Mouse (Mus musculus) regulatory T cell (primary cell): ENCODE measurements around the gene Tmem97.
"Not testable (repeated sequence)": the region's sequence is repeated elsewhere in the genome, so short reads cannot be mapped to it uniquely, and the experiment has no call there.

Source experiments
- in situ Hi-C: fragments of 300-600 bp; cut with MboI, MseI; formaldehyde crosslinking; loops from one replicate; pipeline ENCODE4 v1.15.1; 2025; ENCODE audit warnings: high pct_unique_total_duplicates

The Tmem97 gene

GRCm38 (mm10) chr11:78550168-78551058 lies at the start of gene Tmem97:
TSS of gene Tmem97 (minus strand) at chr11:78550777.
- in situ Hi-C loops = no loop called here

GRCm38 (mm10) chr11:78600051-78600450 lies 49.5 kb upstream of the Tmem97 start:
- in situ Hi-C loops = loop anchor here (10.0 kb wide), 1 partner anchor 215 kb away; no protein-coding TSS in a partner anchor

DNA sequence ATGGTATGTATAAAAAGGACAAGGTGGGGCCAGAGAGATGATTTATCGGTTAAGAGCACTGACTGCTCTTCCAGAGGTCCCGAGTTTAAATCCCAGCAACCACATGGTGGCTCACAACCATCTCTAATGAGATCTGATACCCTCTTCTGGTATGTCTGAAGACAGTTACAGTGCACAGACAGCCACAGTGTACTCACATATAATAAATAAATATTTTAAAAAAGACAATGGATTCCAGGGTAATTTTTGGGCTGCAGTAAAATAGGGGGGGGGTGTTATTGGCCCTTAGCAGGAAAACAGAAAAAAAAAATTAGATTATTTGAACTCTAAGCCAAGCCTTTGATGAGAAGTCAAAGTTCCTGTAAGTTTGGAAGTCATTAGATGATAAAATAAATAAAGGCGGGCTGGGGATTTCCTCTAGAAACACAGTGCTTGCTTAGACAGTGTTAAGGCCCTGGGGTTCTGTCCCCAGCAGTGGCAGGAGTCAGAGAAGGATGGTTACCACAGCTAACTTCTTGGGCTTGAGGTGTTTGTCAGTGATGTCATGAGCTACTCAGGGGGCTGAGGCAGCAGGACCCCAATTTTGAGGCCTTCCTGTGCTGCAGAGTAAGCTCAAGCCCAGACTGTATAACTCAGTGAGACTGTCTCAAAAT lies 48.3 kb upstream of the Tmem97 start:
- in situ Hi-C loops = no loop called here

- in situ Hi-C loops = no loop called here
Observed at GRCm38 (mm10) chr11:78596750-78597149, 46.2 kb upstream of the Tmem97 start.

DNA sequence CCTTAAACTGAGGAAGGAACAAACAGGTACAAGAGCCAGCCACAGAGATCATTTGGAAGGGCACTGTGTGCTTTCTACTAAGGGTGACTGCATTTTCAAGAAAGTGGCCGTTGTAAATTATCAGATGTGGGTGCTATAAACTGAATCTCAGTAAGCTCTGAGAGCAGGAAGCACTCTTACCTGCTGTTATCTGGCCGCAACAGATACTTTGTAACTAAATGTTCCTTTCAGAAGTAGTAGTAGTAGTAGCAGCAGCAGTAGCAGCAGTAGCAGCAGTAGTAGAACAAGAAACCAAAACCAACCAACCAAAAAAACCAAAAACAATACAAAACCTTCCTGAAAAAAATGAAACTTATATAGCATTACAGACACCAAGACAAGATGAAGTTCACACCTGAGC lies 45.2 kb upstream of the Tmem97 start:
- in situ Hi-C loops = no loop called here

DNA sequence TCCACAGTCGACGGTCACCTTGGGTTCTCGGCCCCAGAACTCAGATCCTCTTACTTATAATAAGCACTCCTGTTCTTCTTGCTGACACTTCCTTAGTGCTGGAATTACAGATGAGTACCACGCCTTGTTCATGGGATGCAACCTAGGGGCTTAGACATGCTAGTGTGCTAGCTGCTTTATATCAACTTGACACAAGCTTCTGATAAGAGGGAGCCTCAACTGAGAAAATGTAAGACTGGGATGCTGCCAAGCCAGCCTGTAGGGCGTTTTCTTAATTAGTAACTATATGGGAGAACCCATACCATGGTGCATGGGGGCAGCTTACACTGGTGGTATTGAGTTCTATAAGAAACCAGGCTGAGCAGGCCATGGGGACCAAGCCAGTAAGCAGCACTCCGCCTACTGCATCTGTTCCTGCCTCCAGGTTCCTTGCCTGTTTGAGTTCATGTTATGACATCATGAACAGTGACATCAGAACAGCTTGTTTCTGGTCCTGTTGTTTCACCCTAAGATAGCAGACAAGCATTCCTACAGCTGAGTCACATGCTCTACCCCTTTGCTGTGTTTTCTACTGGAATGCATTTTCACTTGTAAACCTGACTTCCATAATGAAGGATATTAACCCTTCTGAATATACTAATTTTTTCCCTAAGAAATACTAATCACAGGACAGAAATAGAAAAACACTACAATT lies 43.8 kb upstream of the Tmem97 start:
- in situ Hi-C loops = no loop called here

DNA sequence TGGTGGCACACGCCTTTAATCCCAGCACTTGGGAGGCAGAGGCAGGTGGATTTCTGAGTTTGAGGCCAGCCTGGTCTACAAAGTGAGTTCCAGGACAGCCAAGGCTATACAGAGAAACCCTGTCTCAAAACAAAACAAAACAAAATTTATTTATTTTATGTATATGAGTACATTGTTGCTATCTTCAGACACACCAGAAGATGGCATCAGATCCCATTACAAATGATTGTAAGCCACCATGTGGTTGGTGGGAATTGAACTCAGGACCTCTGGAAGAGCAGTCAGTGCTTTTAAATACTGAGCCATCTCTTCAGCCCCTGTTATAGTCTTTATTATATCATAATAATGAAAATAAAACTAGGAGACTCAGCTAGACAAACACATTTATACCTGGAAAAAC lies 37.1 kb upstream of the Tmem97 start:
- in situ Hi-C loops = loop anchor here (10.0 kb wide), 2 partner anchors 237 to 347 kb away; partner anchors contain the start of gene Lyrm9

DNA sequence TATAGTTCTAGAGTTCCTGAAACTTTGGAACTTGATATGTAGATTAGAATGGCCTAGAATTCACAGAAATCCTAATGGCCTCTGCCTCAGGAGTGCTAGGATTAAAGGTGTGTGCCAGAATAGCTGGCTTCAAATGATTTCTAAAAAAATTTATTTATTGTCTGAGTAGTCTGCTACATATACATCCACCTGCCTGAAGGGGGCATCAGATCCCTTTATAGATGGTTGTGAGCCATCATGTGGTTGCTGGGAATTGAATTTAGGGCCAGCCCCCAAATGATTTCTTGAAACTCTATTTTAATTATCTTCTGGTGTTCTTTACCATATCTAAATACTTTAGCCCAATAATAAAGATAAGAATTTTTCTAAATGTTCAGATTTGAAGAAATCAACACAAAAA lies 35.5 kb upstream of the Tmem97 start:
- in situ Hi-C loops = loop anchor here (10.0 kb wide), 2 partner anchors 239 to 349 kb away; partner anchors contain the start of gene Lyrm9

DNA sequence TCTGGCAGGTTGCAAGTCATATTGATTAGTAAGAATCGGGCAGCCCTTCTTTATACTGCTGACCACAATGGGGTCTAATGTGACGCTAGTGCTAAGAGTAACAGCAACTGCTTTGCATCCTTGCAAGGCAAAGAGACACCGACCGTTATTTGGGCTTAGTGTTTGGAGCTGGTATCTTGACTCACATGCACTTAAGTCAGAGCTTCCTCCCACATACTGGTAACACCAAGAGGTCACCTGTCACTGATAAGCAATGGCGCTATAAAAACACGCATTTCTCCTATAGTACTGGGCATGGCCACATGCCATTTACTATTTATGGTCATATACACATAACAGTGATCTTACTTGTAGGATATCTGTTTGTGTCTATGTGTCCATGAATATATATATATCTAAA lies 32.3 kb upstream of the Tmem97 start:
- in situ Hi-C loops = loop anchor here (10.0 kb wide), 2 partner anchors 242 to 352 kb away; partner anchors contain the start of gene Lyrm9

DNA sequence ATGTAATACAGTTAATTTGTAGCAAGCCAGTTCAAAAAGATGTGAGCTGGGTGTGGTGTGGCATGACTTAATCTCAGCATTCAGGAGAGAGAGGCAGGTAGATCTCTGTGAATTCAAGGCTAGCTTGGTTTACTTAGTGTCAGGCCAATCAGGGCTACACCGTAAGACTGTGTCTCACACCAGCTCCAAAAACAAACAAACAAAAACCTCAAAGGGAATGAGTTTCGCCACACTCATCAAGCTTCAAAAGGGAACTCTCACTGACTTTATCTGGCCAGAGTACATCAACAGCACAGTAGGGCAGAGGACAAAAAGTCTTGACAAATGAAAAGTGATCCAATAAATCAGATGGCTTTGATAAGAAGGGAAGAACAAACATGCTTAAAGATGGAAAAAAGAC lies 24.4 kb upstream of the Tmem97 start:
- in situ Hi-C loops = no loop called here

- in situ Hi-C loops = no loop called here
Observed at GRCm38 (mm10) chr11:78574536-78574935, 24.0 kb upstream of the Tmem97 start.

- in situ Hi-C loops = not testable (repeated sequence)
Observed at GRCm38 (mm10) chr11:78574031-78574430, 23.5 kb upstream of the Tmem97 start.

DNA sequence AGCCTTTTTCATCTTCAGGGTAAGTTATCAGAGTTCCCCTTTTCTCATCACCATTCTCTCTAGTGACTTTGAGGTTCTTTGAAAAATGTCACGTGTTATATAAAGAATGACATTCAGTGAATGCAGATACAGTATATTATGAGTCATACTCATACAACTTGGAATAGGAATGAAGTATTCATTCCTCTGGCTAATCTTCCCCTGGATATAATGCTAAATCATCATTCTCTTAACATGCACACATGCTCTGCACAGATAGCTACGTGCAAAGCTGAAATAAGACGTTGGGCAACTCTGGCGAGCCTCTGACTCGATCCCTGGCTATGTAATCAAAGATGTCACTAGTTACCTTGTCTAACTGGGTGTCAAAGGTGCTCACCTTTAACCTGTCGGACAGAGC lies 21.3 kb upstream of the Tmem97 start:
- in situ Hi-C loops = no loop called here

GRCm38 (mm10) chr11:78571441-78571840 lies 20.9 kb upstream of the Tmem97 start:
- in situ Hi-C loops = no loop called here

GRCm38 (mm10) chr11:78569806-78570205 lies 19.2 kb upstream of the Tmem97 start:
- in situ Hi-C loops = no loop called here

DNA sequence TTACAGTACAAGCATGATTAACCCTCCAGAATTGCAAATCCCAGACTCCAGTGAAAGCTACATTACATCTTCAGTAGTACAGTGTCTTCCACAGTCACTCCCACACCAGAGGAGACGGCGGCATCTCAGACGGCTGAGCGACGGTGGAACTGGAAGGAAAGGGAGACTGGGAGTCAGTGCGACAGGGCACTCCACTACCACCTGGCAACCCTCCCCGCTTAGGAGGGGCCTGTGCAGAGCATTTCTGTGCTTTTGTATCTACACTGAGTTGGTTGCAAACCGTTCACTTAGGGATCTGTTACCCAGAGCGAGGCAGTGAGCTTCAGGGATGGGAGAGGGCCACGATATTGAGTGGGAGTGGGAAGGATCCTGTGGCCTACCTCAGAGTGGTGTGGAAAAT lies 18.2 kb upstream of the Tmem97 start:
- in situ Hi-C loops = no loop called here

GRCm38 (mm10) chr11:78567614-78568013 lies 17.0 kb upstream of the Tmem97 start:
- in situ Hi-C loops = no loop called here

DNA sequence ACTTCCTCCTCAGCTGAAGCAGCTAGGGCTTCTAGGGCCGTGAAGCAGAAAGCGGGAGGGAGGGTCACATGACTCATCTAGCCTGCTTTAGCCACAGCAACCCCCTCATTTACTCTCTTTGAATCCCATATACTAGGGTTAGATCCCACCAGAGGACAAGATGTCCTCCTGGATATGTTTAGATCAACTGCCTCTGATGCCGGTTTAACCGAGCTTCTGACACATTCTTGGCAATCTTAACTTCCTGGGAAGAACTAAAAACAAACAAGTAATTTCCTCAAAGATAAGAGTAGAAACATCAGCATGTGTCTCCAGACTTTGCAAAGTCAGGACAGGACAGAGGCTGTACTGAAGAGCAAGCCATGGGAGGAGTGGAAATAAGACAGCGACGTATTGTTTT lies 16.2 kb upstream of the Tmem97 start:
- in situ Hi-C loops = no loop called here

DNA sequence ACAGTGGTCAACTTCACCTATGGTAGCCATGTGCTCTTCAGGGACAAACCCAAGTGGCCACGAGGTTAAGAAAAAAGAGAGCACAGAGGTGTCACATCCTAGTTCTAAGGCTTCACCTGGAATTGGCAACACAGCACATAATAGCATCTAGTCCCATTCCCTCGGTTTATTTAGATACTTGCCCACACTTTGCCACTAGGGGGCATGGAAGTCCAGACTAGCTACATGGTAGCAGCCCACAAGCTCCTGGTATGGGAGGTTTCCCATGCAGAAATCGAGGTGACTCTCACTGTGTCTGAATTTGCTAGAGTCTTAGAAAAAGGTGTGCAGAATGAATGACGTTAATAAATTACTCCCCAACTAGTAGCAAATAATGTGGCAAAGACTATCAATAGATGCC lies 9.9 kb upstream of the Tmem97 start:
- in situ Hi-C loops = no loop called here

- in situ Hi-C loops = no loop called here
Observed at GRCm38 (mm10) chr11:78557241-78557640, 6.7 kb upstream of the Tmem97 start.

GRCm38 (mm10) chr11:78556070-78556469 lies 5.5 kb upstream of the Tmem97 start:
- in situ Hi-C loops = no loop called here

- in situ Hi-C loops = no loop called here
Observed at GRCm38 (mm10) chr11:78555623-78556022, 5.0 kb upstream of the Tmem97 start.
